Mouse (Mus musculus) CH12.LX (cell line): ENCODE results near the gene Ttyh2. TPM values are rescaled to one million over a fixed set of nuclear protein-coding genes. Genes with fewer than 3 reads are reported as not detected.

Experiments used
- DNase-seq: peaks from one replicate; pipeline ENCODE4 v3.0.0-alpha.2; 2013; ENCODE audit errors: extremely low read depth
- H3K27ac ChIP-seq: 2 replicates; pipeline ENCODE4 v1.5.1; 2012; ENCODE audit warnings: low read depth, mild to moderate bottlenecking, control low read depth, moderate library complexity; ENCODE audit not compliant: insufficient read depth
- H3K27me3 ChIP-seq: replicated peaks from 2 replicates; pipeline ENCODE3; 2012; ENCODE audit warnings: inconsistent platforms
- H3K36me3 ChIP-seq, 2 experiments: replicated peaks in 1 of 2; 2 replicates each; pipeline versions ENCODE3 to v1.6.1; 2012; ENCODE audit warnings: inconsistent platforms in 1 of 2, low read length in 1 of 2, mild to moderate bottlenecking in 1 of 2, mixed read lengths in 1 of 2, moderate library complexity in 1 of 2; ENCODE audit not compliant: control insufficient read depth in 1 of 2, insufficient read depth in 1 of 2
- H3K4me1 ChIP-seq, 2 experiments: 2 replicates each; pipeline ENCODE4 v1.6.1; 2012; ENCODE audit warnings: inconsistent platforms in 1 of 2, moderate library complexity in 1 of 2; ENCODE audit not compliant: insufficient read depth in 2 of 2, control insufficient read depth in 1 of 2
- H3K4me2 ChIP-seq: 2 replicates; pipeline ENCODE4 v1.6.1; 2012; ENCODE audit warnings: low read depth, mild to moderate bottlenecking, control low read depth; ENCODE audit not compliant: poor library complexity, insufficient read depth, severe bottlenecking
- H3K4me3 ChIP-seq, 3 experiments: fragments of 150-350 bp in 1 of 3; sonication (generic) in 1 of 3; replicated peaks in 1 of 3; 2 replicates each; pipeline versions ENCODE3 to v1.5.1; 2011 to 2012; ENCODE audit warnings: low read depth in 2 of 3, low read length in 2 of 3, mild to moderate bottlenecking in 2 of 3, moderate library complexity in 2 of 3, control low read depth in 1 of 3, improper control_type of control experiment in 1 of 3, inconsistent platforms in 1 of 3, mixed read lengths in 1 of 3; ENCODE audit not compliant: poor library complexity in 1 of 3
- H3K79me2 ChIP-seq: replicated peaks from 2 replicates; pipeline ENCODE4 v1.6.1; 2012; ENCODE audit warnings: mild to moderate bottlenecking, moderate library complexity; ENCODE audit not compliant: control insufficient read depth, poor library complexity, insufficient read depth, severe bottlenecking; ENCODE audit errors: extremely low read depth
- H3K9ac ChIP-seq: 2 replicates; pipeline ENCODE4 v1.6.1; 2012; ENCODE audit warnings: low read depth, mild to moderate bottlenecking, control low read depth, moderate library complexity; ENCODE audit not compliant: insufficient read depth
- H3K9me3 ChIP-seq: replicated peaks from 2 replicates; pipeline ENCODE3; 2012; ENCODE audit warnings: low read length, inconsistent platforms, mixed read lengths
- CTCF ChIP-seq, 2 experiments: IDR thresholded peaks in 1 of 2; conservative IDR thresholded peaks in 1 of 2; 2 replicates each; pipeline ENCODE4 v1.5.1; 2011 to 2012; ENCODE audit warnings: low read depth in 2 of 2, low read length in 2 of 2, improper control_type of control experiment in 1 of 2, inconsistent platforms in 1 of 2, mild to moderate bottlenecking in 1 of 2, moderate library complexity in 1 of 2
- ELF1 ChIP-seq: IDR thresholded peaks from 2 replicates; pipeline ENCODE4 v1.6.1; 2014; ENCODE audit warnings: low read depth, mild to moderate bottlenecking, inconsistent platforms, low read length, improper control_type of control experiment
- EP300 ChIP-seq: IDR thresholded peaks from 2 replicates; pipeline ENCODE4 v1.6.1; 2011; ENCODE audit warnings: low read length, improper control_type of control experiment
- ETS1 ChIP-seq: conservative IDR thresholded peaks from 2 replicates; pipeline ENCODE4 v1.6.1; 2012; ENCODE audit warnings: low read depth, mild to moderate bottlenecking, inconsistent platforms, low read length, improper control_type of control experiment, moderate library complexity
- GABPA ChIP-seq: IDR thresholded peaks from 2 replicates; pipeline ENCODE4 v1.6.1; 2012; ENCODE audit warnings: low read depth, low read length, improper control_type of control experiment, inconsistent platforms; ENCODE audit not compliant: insufficient replicate concordance
- HCFC1 ChIP-seq: IDR thresholded peaks from 2 replicates; pipeline ENCODE4 v1.6.1; 2012; ENCODE audit warnings: low read depth, mild to moderate bottlenecking, inconsistent platforms, low read length, improper control_type of control experiment
- KAT2A ChIP-seq: IDR thresholded peaks from 2 replicates; pipeline ENCODE4 v1.6.1; 2012; ENCODE audit warnings: low read length, improper control_type of control experiment, inconsistent platforms; ENCODE audit not compliant: insufficient replicate concordance
- MAFK ChIP-seq: IDR thresholded peaks from 2 replicates; pipeline ENCODE4 v1.6.1; 2011; ENCODE audit warnings: low read length, improper control_type of control experiment; ENCODE audit not compliant: insufficient replicate concordance
- NELFE ChIP-seq: IDR thresholded peaks from 2 replicates; pipeline ENCODE4 v1.6.1; 2011; ENCODE audit warnings: low read depth, low read length, improper control_type of control experiment
- PAX5 ChIP-seq: IDR thresholded peaks from 2 replicates; pipeline ENCODE4 v1.6.1; 2012; ENCODE audit warnings: low read length, inconsistent platforms, mixed read lengths
- TBP ChIP-seq: conservative IDR thresholded peaks from 2 replicates; pipeline ENCODE4 v1.6.1; 2011; ENCODE audit warnings: low read depth, low read length, improper control_type of control experiment
- TCF12 ChIP-seq: IDR thresholded peaks from 2 replicates; pipeline ENCODE4 v1.6.1; 2014; ENCODE audit warnings: low read depth, mild to moderate bottlenecking, inconsistent platforms, low read length, improper control_type of control experiment
- UBTF ChIP-seq: IDR thresholded peaks from 2 replicates; pipeline ENCODE4 v1.6.1; 2012; ENCODE audit warnings: low read depth, mild to moderate bottlenecking, inconsistent platforms, low read length, improper control_type of control experiment, moderate library complexity
- ZKSCAN1 ChIP-seq: IDR thresholded peaks from 2 replicates; pipeline ENCODE4 v1.6.1; 2012; ENCODE audit warnings: low read depth, inconsistent platforms, low read length, improper control_type of control experiment, borderline replicate concordance
- ZMIZ1 ChIP-seq: IDR thresholded peaks from 2 replicates; pipeline ENCODE4 v1.6.1; 2012; ENCODE audit warnings: low read depth, mild to moderate bottlenecking, inconsistent platforms, low read length, improper control_type of control experiment
- ZNF384 ChIP-seq: IDR thresholded peaks from 2 replicates; pipeline ENCODE4 v1.6.1; 2012; ENCODE audit warnings: low read depth, low read length, improper control_type of control experiment, inconsistent platforms
- dilution Hi-C: fragments of 300-500 bp; cut with MboI; formaldehyde crosslinking; loops from 2 replicates; pipeline ENCODE4 v1.14.3; 2020; ENCODE audit warnings: low sequenced_read_pairs; ENCODE audit not compliant: extremely low pct_unique_long_range_greater_than_20kb, extremely low pct_ligation_motif_present
- in situ Hi-C: fragments of 300-500 bp; cut with MboI; formaldehyde crosslinking; loops from 3 replicates; pipeline ENCODE4 v1.14.3; 2019; ENCODE audit warnings: low sequenced_read_pairs, low pct_ligation_motif_present, low pct_unique_long_range_greater_than_20kb, mixed read lengths
- polyA plus RNA-seq: library from polyadenylated mRNA; unstranded; fragments of >175 nt; gene quantifications from 2 replicates; pipeline ENCODE4 v1.2.1, GENCODE M21; 2012; ENCODE audit warnings: low read depth; ENCODE audit not compliant: insufficient read length
- total RNA-seq, 2 experiments: library from RNA; depleted of rRNA; stranded (reverse); fragments of 300-350 nt in 1 of 2; fragments of >200 nt in 1 of 2; gene quantifications; 2 replicates each; pipeline ENCODE4 v1.2.3; 2012 to 2014

Ttyh2 gene
- total and polyA plus RNA-seq, 3 experiments = 0.82 to 2.4 (median 1.4) TPM

- Histone ChIP-seq H3K79me2 (no peaks in the 10 kb centered on the region), H3K4me3 (no peak overlapping the region), H3K9me3 (no peaks in the 10 kb centered on the region), H3K36me3 (peaks cover 0 to 14% of the 10 kb centered on the region in 2 experiments), H3K27me3 (no peaks in the 10 kb centered on the region), H3K27ac (no peak overlapping the region), H3K4me2 (no peak overlapping the region), H3K4me1 (peaks cover 3 to 17% of the 10 kb centered on the region in 2 experiments), H3K9ac (no peak overlapping the region)
- DNase-seq = no peak
- TF ChIP-seq MAFK (no peak), ETS1 (no peak), NELFE (no peak)
- in situ Hi-C loops (no loop called here), dilution Hi-C loops (no loop called here)
Measured at GRCm38 (mm10) chr11:114706358-114706757, 31.1 kb downstream of the Ttyh2 start.

- DNase-seq = no peak
- TF ChIP-seq GABPA (no peak), TBP (no peak), KAT2A (no peak), ZKSCAN1 (no peak), EP300 (no peak), ZMIZ1 (no peak), ELF1 (no peak), TCF12 (no peak), HCFC1 (no peak), UBTF (no peak), ZNF384 (no peak), CTCF (conservative IDR thresholded peaks at IDR 0.05 in 1 of 2, IDR thresholded peaks at IDR 0.05 in 1 of 2; ENCODE audit: low read depth in 2 of 2, low read length in 2 of 2) (no peak), PAX5 (no peak)
- TF ChIP-seq, all 38 proteins: peak for 0
- dilution Hi-C loops (no loop called here), in situ Hi-C loops (no loop called here)
- Histone ChIP-seq H3K27me3 (peaks cover under 1% of the 10 kb centered on the region), H3K9ac (no peak overlapping the region), H3K36me3 (peaks cover 0 to 20% of the 10 kb centered on the region in 2 experiments), H3K4me3 (no peak overlapping the region), H3K27ac (no peak overlapping the region), H3K79me2 (no peaks in the 10 kb centered on the region), H3K4me1 (peaks cover 0 to 6% of the 10 kb centered on the region in 2 experiments; a peak in 2 of 4 replicates), H3K9me3 (no peaks in the 10 kb centered on the region), H3K4me2 (no peak overlapping the region)
Measured at GRCm38 (mm10) chr11:114711393-114711792, 36.2 kb downstream of the Ttyh2 start.
